Mouse (Mus musculus): ENCODE results near the gene Gpam. TPM values are rescaled to one million over a fixed set of nuclear protein-coding genes. Genes with fewer than 3 reads are reported as not detected.
"Not testable (repeated sequence)": the region's sequence is repeated elsewhere in the genome, so short reads cannot be mapped to it uniquely, and the experiment has no call there.

Gene Gpam
- polyA plus RNA-seq, 1 experiment = 0.04 TPM

DNA sequence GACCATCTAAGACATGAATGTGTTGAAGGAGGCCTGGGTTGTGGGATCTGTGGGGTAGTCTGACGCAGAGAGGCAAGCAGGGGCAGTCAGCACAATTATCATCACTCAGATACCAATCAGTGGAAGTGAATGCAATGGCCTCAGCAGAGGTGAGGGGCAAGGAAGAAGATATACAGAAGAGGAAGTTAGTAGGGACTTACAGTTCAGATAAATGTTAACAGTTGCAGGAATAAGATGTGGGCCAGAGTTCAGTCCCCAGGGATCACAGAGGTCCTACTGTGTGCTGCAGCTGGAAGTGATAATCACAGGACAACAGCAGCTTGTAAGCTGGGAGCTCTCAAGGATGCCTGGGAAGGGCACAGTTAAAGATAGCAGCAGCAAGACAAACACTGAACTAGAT lies 37.1 kb upstream of the Gpam start:
- no peak for TF ChIP-seq GATA1 (IDR thresholded peaks at IDR 0.05; ENCODE audit: low read length)
- H3K4me1 ChIP-seq (ENCODE audit: control insufficient read depth) = no peaks in the 10 kb centered on the region
- H3K4me3 ChIP-seq (replicated peaks) = no peak overlapping the region
- H3K36me3 ChIP-seq (ENCODE audit: control insufficient read depth) = no peaks in the 10 kb centered on the region
- no peaks in the 10 kb centered on the region for H3K9me3 ChIP-seq (ENCODE audit: control insufficient read depth, low read length)
- H3K27me3 ChIP-seq (ENCODE audit: control insufficient read depth) = no peaks in the 10 kb centered on the region

DNA sequence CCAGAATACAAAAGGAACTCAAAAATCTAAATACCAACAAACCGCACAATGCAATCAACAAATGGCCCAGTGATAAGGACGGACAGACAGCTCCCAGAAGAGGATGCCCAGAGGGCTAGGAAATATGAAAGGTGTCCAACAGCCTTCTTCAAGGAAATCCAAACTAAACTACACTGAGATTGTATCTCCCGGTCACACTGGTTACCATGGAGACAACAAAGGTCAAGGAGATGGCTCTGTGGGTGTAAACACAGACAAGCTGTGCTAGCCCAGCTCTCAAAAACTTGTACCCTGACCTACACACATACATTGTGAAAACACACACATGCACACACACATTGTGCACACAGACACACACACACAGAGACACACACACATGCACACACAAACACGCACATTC lies 35.2 kb upstream of the Gpam start:
- no peaks in the 10 kb centered on the region for H3K4me1 ChIP-seq (ENCODE audit: control insufficient read depth)
- no peak for TF ChIP-seq TAL1 (IDR thresholded peaks at IDR 0.05; ENCODE audit: low read length)
- no peak for TF ChIP-seq GATA1 (IDR thresholded peaks at IDR 0.05; ENCODE audit: low read length)
- H3K27me3 ChIP-seq (ENCODE audit: control insufficient read depth) = no peaks in the 10 kb centered on the region
- H3K4me3 ChIP-seq (replicated peaks) = no peak overlapping the region
- no peaks in the 10 kb centered on the region for H3K9me3 ChIP-seq (ENCODE audit: control insufficient read depth, low read length)
- H3K36me3 ChIP-seq (ENCODE audit: control insufficient read depth) = no peaks in the 10 kb centered on the region

DNA sequence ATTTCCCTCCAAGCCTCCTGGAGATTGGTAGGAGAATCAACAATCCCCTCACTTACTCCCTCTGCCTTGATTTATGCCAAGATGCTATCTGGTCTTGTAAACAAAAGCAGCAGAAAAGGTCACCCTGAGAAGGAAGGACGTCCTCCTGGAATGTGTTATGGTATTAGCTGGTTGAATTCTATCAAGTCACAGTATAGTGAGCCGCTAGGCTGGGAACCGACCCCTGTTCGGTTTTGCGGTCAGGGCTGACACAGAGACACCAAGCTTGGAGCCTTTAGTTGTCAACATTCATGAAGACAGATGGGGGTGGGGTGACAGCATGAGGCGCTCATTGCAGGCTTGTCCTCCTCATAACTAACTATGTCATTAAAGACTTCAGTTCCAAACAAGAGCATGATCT lies 32.8 kb upstream of the Gpam start:
- Histone ChIP-seq H3K4me1 (ENCODE audit: control insufficient read depth) (no peaks in the 10 kb centered on the region), H3K4me3 (replicated peaks) (no peak overlapping the region), H3K9me3 (ENCODE audit: control insufficient read depth, low read length) (no peaks in the 10 kb centered on the region), H3K27me3 (ENCODE audit: control insufficient read depth) (no peaks in the 10 kb centered on the region), H3K36me3 (ENCODE audit: control insufficient read depth) (no peaks in the 10 kb centered on the region)
- TF ChIP-seq TAL1 (IDR thresholded peaks at IDR 0.05; ENCODE audit: low read length) (no peak), GATA1 (IDR thresholded peaks at IDR 0.05; ENCODE audit: low read length) (no peak)

DNA sequence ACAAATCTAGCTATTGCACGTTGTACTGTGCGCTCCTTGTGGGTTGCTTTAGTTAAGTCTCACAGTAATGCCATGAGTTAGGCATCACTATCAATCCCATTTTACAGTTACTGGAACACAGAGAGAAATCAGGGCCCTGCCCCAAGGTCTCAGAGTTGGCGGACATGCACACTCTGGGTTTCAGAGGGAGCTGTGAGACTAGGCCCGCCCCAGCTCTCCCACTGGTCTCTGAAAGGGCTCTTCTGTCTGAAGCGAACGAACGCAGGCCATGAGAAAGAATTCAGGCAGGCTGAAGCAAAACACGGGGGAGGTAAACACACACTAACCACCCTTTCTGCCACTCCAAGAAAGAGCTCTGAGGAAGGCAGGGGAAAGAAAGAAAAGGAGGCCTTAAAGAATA lies 31.6 kb upstream of the Gpam start:
- Histone ChIP-seq H3K27me3 (ENCODE audit: control insufficient read depth) (no peaks in the 10 kb centered on the region), H3K4me3 (replicated peaks) (no peak overlapping the region), H3K9me3 (ENCODE audit: control insufficient read depth, low read length) (no peaks in the 10 kb centered on the region), H3K4me1 (ENCODE audit: control insufficient read depth) (no peaks in the 10 kb centered on the region), H3K36me3 (ENCODE audit: control insufficient read depth) (no peaks in the 10 kb centered on the region)
- no peak for TF ChIP-seq TAL1 (IDR thresholded peaks at IDR 0.05; ENCODE audit: low read length)
- no peak for TF ChIP-seq GATA1 (IDR thresholded peaks at IDR 0.05; ENCODE audit: low read length)

DNA sequence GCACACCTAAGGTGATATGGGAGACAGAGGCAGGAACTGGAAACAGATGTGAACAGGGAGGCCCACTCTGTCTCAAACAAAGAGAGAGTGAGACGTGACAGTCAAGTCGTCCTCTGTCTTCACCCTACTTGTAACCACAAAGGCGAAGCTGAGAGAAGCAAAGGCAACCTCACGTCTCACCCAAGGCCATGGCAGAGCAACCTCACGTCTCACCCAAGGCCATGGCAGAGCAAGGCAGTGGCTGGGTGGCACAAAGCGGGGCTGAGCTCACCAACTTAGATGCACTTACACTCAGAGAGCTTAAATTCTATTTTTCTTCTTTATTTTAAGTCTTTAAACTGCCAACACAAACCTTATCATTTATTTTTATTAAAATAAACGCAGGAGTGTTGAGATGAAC lies 30.0 kb upstream of the Gpam start:
- Histone ChIP-seq H3K36me3 (ENCODE audit: control insufficient read depth) (no peaks in the 10 kb centered on the region), H3K9me3 (ENCODE audit: control insufficient read depth, low read length) (no peaks in the 10 kb centered on the region), H3K27me3 (ENCODE audit: control insufficient read depth) (no peaks in the 10 kb centered on the region), H3K4me1 (ENCODE audit: control insufficient read depth) (no peaks in the 10 kb centered on the region), H3K4me3 (replicated peaks) (no peak overlapping the region)
- TF ChIP-seq GATA1 (IDR thresholded peaks at IDR 0.05; ENCODE audit: low read length) (no peak), TAL1 (IDR thresholded peaks at IDR 0.05; ENCODE audit: low read length) (no peak)

DNA sequence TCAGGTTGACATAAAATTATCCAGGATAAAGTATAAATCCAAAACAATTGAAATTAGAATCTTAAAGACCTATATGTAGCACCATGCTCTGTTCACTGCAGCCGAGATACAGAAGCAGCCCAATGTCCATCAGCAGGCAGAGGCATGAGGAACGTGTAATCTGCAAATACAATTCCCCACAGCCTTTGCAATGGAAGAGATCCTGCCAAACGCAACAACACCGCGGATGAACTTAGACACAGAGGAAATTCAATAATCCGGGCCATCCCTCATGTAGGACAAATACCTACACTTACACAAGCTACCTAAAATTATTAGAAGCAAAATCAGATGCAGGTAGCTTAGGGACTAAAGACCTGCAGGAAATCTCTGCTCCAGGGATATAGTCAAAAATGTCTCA lies 25.9 kb upstream of the Gpam start:
- Histone ChIP-seq H3K36me3 (ENCODE audit: control insufficient read depth) (no peaks in the 10 kb centered on the region), H3K4me1 (ENCODE audit: control insufficient read depth) (no peaks in the 10 kb centered on the region), H3K4me3 (replicated peaks) (no peak overlapping the region), H3K9me3 (ENCODE audit: control insufficient read depth, low read length) (no peaks in the 10 kb centered on the region), H3K27me3 (ENCODE audit: control insufficient read depth) (no peaks in the 10 kb centered on the region)
- TF ChIP-seq TAL1 (IDR thresholded peaks at IDR 0.05; ENCODE audit: low read length) = no peak
- no peak for TF ChIP-seq GATA1 (IDR thresholded peaks at IDR 0.05; ENCODE audit: low read length)

DNA sequence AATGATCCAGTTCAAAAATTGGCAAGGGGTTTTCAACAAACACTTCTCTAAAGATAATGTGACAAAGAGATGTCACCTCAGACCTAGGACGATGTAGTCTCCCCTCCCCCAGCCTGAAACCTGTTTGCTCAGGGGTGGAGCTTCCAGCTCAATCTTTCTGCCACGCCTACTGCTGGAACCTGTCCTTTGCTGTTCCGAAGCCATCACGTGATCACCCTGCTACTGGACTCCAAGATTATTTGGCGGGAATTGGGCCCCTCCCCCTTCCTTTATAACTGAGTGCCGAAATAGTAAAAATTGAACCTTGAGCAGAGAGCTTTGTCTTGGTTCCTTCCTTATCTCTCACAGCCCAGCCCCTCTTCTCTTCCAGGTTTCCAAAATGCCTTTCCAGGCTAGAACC lies 25.2 kb upstream of the Gpam start:
- not testable (repeated sequence) for H3K4me1 ChIP-seq (ENCODE audit: control insufficient read depth); H3K9me3 ChIP-seq (ENCODE audit: control insufficient read depth, low read length); H3K36me3 ChIP-seq (ENCODE audit: control insufficient read depth); H3K27me3 ChIP-seq (ENCODE audit: control insufficient read depth); H3K4me3 ChIP-seq (replicated peaks)

DNA sequence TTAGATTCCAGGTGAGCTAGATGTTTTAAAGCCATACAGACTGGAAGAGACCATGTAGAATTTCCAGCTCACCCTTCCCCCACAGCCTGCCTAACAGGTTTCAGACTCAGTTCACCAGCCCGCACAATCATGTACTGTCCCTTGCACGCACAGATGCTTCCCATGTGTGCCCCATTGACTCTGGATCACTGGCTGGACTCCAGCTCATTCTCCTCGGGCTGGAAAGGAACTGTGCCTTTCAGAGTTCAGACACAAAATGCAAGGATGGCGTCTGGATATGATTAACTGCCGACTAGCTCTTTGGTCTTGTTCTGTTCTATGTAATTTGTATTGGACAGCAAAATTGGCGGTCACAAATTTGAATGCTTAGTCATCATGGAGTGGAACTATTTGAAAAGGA lies 22.6 kb upstream of the Gpam start:
- TF ChIP-seq TAL1 (IDR thresholded peaks at IDR 0.05; ENCODE audit: low read length) (no peak), GATA1 (IDR thresholded peaks at IDR 0.05; ENCODE audit: low read length) (no peak)
- no peak overlapping the region for H3K4me3 ChIP-seq (replicated peaks)
- no peaks in the 10 kb centered on the region for H3K36me3 ChIP-seq (ENCODE audit: control insufficient read depth)
- H3K9me3 ChIP-seq (ENCODE audit: control insufficient read depth, low read length) = no peaks in the 10 kb centered on the region
- H3K27me3 ChIP-seq (ENCODE audit: control insufficient read depth) = no peaks in the 10 kb centered on the region
- H3K4me1 ChIP-seq (ENCODE audit: control insufficient read depth) = no peaks in the 10 kb centered on the region; the same call in 1 of the 2 replicates

DNA sequence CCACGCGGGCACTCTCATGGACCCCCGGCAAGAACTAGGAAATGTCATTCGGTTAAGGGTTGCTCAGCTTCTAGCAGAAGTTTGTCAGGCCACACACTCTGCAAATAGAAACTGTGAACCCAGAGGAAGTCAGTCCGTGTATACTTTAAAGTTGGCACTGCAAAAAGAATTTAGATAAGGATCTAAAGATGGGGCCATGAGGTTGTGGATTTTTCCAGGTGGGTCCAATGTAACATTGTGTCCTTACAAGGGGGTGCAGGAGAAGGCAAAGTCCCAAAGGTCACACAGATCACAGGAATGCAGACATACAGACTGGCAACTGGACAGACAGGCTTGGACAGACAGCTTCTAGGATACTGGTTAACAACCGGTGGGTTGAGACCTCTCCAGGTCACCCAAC lies 21.1 kb upstream of the Gpam start:
- TF ChIP-seq GATA1 (IDR thresholded peaks at IDR 0.05; ENCODE audit: low read length) (no peak), TAL1 (IDR thresholded peaks at IDR 0.05; ENCODE audit: low read length) (no peak)
- no peaks in the 10 kb centered on the region for H3K27me3 ChIP-seq (ENCODE audit: control insufficient read depth)
- H3K4me3 ChIP-seq (replicated peaks) = no peak overlapping the region
- no peaks in the 10 kb centered on the region for H3K9me3 ChIP-seq (ENCODE audit: control insufficient read depth, low read length)
- H3K36me3 ChIP-seq (ENCODE audit: control insufficient read depth) = no peaks in the 10 kb centered on the region
- H3K4me1 ChIP-seq (ENCODE audit: control insufficient read depth) = no peaks in the 10 kb centered on the region; the same call in 1 of the 2 replicates

DNA sequence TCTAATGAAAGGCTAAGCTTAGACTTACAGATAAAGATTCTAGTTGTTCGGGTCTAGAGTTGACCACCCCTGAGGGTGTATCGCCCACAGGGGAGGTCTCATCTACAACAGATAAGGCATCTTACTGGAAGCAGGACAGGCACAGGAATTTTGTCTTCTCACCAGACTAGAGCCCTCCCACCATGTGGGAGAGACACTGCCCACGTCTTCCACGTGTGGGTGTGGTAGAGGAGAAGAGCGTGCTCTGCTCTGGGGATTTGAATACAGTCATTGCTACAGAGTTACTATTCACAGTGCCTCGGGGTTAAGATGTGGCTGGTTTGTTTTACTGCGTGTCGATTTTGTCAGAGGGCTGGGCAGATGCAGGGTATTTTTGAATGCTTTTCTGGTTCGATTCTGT lies 20.5 kb upstream of the Gpam start:
- H3K4me3 ChIP-seq (replicated peaks) = no peak overlapping the region
- H3K36me3 ChIP-seq (ENCODE audit: control insufficient read depth) = no peaks in the 10 kb centered on the region

More for the DNA sequence above, 20.5 kb upstream of the Gpam start:
- H3K27me3 ChIP-seq (ENCODE audit: control insufficient read depth) = no peaks in the 10 kb centered on the region
- H3K4me1 ChIP-seq (ENCODE audit: control insufficient read depth) = no peaks in the 10 kb centered on the region; the same call in 1 of the 2 replicates
- TF ChIP-seq GATA1 (IDR thresholded peaks at IDR 0.05; ENCODE audit: low read length) (no peak), TAL1 (IDR thresholded peaks at IDR 0.05; ENCODE audit: low read length) (no peak)
- H3K9me3 ChIP-seq (ENCODE audit: control insufficient read depth, low read length) = no peaks in the 10 kb centered on the region

Measured in erythroblast, embryonic 14.5 days (primary cell).